Mouse (Mus musculus): ENCODE measurements around the gene Lmx1b.

Gene Lmx1b

DNA sequence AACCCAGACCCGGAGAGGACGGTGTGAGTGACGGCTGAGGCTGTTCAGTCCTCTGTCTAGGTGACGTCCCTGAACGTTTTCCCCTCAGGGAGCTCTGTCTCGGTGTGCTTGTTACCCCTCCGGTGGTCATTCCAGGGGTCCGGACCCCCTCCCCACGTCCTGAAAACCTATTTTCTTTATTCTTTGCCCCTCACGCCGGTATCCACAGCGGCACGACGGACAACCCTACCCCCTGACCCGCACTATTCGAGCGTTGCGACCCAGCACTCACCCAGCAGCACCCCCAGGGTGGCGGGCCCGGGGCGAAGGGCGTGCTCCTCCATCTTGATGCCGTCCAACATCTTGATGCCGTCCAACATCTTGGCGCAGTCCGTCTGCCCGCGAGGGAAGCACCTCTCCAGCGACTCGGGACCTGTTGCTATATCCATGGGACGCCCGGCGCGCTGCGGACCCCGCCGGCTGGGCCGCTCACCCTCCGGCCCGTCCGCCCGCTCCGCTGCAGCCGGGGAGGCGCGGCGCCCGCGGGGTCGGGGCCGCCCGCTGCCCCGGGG is at the start of gene Lmx1b:
Gene Lmx1b, minus strand, starts transcription at position 341 of the 551 bp plus-strand sequence.
- DNase-seq = no peak

- DNase-seq = peak; percentile 47
These were observed 49.7 kb upstream of the Lmx1b start for GRCm38 (mm10) chr2:33689880-33690462.

DNA sequence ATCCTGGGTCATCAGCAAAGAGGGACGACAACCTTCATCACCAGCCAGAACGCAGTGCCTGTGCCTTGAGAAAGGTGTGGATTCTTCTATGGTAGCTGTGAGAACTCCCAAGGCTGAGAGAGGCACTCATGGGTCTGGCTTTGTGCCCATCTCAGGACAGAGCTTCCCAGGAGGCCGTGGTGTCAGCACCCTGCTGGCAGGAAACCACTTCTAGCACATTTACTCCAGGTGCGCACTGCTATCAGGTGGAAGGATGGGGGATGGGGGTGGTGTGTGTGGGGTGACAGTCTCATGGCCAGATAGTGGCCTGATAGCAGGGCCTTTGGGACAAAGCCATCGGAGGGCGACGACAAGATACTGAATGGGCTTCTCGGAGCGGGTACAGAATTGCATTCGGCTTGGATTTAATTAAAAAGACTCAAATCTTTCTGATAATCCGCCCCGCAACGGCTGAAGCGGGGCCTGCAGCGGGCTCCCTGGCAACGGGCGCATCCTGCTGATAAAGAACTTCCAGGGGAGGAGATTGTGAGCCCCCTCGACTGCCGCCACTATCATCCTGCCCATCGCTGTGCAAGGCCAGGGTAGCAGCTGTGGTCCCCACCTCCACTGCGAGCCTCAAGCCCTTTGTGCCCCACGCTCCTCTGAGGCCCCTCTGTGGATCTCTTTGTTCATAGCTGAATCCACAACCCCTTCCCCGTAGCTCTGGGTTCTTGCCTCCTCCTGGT is 49.0 kb upstream of the Lmx1b start:
- DNase-seq = no peak

DNA sequence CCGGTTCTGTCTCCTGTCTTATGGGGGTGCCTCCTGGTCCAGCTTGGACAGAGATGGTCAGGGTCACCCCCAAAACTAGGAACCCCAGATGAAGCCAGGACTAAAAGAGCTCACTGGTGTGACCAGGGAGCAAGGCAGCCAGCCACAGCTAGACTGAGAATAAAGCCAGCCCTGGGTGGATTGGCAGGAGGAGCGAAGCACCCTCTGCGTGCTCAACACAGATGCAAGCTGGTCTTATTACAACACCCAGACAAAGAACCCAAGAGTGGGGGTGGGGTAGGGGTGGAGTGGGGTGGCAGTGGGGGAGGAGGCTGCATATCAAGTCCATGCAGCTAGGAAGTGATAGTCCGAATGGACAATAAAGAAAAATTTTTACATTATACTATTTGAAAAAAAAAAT is 43.3 kb upstream of the Lmx1b start:
- no peak for DNase-seq

GRCm38 (mm10) chr2:33683095-33683494 is 42.8 kb upstream of the Lmx1b start:
- DNase-seq = no peak

DNA sequence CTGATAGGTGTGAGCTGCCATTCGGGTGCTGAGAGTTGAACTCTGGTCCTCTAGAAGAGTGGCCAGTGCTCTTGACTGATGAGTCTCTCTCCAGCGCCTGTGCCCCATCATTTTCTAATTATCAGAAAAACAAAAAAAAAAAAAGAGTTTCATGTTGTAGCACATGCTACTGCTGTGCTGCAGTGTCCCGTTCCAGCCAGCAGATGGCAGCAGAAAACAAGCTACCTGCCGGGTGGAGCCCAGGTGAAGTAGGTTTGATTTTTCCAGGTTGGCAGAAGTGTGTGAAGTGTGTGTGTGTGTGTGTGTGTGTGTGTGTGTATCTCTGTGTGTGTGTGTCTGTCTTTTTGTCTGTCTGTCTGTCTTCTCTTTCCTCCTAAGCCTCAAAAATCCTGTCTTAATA is 41.9 kb upstream of the Lmx1b start:
- DNase-seq = peak; percentile 66

- no peak for DNase-seq
These were observed 38.8 kb upstream of the Lmx1b start for GRCm38 (mm10) chr2:33678950-33679654.

DNA sequence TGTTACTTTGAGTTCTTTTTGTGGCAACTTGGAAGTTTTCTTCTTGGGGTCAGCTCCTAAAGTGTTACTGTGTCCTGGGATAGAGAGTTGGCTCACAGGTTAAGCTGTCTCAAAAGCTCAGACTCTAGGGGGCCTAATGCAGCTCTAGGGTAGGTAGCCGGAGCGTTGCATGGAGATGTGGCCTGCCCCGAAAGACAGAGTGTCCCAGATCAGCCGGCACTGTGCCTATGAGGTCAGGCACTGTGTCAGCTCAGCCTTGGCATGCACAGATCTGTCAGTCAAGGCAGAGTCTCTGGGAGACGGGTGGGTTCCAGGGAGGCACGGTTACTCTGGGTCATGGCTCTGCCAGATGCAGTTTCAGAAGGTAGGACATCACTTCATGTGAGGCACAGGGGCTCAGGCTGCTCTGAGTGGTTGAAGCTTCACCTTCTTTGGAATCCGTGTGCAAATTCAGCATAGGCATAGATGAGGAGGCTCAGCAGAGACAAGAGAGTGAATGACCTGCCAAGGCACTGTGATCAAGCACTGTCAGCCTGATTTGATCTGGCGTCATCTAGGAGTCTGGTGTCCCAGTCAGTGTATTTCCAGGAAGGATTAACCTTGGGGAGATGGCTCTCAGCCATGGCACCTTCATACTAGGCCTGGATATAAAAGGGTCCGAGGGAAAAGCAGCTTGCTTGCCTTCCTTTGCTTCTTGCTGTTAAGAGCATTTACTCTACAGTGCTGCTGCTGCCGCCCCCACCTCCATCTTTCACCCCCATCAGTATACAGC is 32.6 kb upstream of the Lmx1b start:
- no peak for DNase-seq

DNA sequence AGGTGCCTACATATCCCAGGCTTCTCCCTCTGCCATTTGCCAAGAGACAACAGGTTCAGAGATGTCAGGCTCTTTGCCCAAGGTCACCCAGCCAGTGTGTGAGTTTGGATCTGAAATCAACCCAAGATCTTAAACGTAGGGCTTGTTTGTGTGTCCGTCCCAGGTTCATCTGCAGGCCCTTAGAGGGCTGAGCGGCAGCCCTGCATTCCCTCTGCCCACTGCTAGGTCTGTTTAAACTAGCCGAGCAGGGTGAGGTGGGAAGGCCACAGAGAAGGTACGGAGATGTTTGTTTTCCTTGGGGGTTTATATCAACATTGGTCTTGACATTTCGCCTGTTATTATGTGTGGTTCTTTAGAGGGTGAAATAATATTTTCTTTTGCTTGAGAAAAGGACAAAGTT is 28.4 kb upstream of the Lmx1b start:
- no peak for DNase-seq

- no peak for DNase-seq
These were observed 26.2 kb upstream of the Lmx1b start for GRCm38 (mm10) chr2:33666388-33666945.

GRCm38 (mm10) chr2:33665363-33666058 is 25.2 kb upstream of the Lmx1b start:
- peak; percentile 18 for DNase-seq

DNA sequence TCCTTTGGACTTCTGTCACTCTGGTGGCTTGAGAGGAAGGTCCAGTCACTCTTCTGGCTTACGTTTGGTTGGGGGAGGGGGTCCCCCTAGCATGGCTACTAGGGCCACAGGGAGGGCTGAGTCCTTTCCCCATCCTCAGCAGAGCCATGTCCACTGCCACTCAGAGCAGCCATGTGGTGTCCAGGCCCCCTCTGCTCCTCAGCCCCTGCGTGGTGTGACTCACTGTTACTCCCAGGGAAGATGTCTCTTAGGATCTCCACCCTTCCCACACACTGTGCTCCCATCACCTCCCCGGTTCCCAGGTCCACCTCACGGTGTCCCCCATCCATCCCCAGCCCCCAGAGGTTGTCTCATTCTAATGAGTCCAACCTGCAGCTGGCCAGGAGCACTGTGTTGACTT is 24.4 kb upstream of the Lmx1b start:
- no peak for DNase-seq

DNA sequence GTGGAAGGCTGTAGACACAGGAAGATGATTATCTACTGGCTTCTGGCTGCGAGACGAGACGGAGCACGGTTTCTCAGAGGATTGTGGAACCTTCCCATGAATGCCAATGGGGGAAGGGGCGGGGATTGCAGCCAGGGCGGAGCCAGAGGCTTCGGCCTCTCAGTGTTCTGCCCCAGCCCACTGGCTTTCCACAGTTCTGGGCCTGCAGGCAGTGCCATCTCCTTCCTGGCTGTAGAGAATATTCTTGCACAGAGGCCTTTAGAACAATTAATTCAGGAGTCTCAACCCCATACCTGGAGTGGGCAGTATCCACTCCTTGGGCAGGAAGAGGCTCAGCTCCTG is 18.9 kb upstream of the Lmx1b start:
- peak; percentile 52 for DNase-seq

DNA sequence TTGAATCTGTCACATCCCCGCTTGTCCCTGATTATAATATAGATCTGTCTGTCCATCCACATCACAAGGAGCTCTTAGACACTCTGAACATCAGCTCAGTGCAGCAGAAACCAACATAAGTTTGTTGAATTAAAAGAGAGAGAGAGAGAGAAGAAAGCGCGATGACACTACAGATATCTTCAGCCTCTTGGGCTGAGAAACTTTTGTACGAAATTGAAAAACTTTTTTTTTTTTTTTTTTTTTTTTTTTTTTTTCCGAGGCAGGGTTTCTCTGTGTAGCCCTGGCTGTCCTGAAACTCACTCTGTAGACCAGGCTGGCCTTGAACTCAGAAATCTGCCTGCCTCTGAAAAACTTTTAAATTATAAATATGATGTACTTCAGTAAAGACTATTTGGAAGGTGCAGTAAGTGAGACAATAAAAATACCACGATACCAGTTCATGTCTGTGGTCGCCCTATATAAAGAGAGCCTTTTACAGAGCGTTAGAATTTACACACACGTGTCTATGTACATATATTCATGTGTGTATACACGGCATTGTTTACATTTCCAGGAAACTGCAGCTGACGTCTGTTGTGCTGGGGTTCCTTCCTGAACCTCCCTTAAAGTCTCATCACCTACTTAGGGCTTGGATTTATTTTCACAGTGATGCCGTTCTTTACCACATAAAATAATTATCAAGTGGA is 18.4 kb upstream of the Lmx1b start:
- no peak for DNase-seq

DNA sequence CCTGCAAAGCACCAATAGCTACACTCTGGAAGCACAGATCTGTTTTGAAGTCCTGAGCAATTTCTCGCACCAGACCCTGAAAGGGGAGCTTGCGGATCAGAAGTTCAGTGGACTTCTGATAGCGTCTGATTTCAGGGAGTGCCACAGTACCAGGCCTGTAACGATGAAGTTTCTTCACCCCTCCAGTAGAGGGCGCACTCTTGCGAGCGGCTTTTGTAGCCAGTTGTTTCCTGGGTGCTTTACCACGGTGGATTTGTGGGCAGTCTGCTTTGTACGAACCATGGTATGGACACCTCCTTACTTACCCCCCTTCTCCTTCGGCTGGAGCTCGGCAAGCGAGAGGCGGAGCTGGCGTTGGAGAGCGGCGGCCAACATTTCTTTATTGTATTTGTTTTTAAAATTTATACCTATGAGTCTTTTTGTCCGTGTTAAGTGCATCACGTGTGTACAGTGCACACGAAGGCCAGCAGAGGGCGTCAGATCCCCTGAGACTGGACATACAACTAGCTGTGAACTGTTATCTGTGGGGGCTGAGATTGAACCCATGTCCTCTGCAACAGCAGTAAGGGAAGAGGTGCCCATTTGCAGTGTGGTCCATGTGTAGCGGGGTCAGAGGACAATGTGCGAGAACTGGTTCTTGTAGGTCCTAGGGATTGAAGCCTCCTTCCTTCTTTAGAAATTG is 12.3 kb upstream of the Lmx1b start:
- DNase-seq = no peak

DNA sequence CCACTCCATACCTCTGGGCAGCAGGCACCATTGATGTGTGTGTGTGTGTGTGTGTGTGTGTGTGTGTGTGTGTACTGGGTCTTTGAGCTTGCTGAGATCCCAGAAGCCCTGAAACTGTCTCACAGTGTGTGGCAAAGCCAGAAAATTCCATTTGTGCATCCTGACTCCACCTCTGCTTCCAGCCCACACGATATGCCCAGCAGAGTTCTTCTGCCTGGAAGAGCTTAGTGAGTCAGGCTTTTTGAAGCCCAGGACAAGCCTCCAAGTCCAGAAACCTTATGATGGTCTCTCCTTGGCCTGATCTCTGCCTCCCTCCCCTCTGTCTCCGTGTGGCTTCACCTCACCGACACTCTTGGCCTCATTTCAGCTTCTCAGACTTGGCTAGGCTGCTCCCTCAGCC is 9.1 kb upstream of the Lmx1b start:
- no peak for DNase-seq

DNA sequence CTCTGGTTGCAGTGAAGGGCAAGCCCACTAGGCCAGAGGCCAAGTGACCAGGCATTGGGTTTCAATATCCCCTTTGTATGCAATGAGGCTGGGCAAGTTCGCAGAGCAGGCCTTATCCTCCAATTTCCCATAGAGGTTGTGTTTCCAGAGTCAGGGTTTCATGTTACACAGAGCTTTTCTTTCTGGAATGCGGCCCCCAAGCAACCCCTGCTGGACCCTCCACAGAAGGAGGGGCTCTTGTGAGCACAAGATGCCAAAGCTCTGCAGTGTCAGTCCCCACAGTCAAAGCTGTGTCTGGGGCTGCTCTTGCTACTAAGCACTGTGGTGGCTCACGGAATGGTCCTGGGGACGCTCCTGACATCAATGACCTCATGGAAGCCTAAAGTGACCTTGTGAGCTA is 8.6 kb upstream of the Lmx1b start:
- DNase-seq = no peak

- DNase-seq = no peak
These were observed 5.9 kb upstream of the Lmx1b start for GRCm38 (mm10) chr2:33646283-33646550.

- no peak for DNase-seq
These were observed 5.4 kb upstream of the Lmx1b start for GRCm38 (mm10) chr2:33645538-33646282.
